Mouse (Mus musculus) skeletal muscle tissue, adult 2 months (tissue): Measurements from ENCODE around the gene Ncoa5.

ENCODE experiments used
- DNase-seq: peaks from one replicate; pipeline ENCODE4 v3.0.0-alpha.2; 2012; ENCODE audit warnings: low read depth, low spot score

The Ncoa5 gene

DNA sequence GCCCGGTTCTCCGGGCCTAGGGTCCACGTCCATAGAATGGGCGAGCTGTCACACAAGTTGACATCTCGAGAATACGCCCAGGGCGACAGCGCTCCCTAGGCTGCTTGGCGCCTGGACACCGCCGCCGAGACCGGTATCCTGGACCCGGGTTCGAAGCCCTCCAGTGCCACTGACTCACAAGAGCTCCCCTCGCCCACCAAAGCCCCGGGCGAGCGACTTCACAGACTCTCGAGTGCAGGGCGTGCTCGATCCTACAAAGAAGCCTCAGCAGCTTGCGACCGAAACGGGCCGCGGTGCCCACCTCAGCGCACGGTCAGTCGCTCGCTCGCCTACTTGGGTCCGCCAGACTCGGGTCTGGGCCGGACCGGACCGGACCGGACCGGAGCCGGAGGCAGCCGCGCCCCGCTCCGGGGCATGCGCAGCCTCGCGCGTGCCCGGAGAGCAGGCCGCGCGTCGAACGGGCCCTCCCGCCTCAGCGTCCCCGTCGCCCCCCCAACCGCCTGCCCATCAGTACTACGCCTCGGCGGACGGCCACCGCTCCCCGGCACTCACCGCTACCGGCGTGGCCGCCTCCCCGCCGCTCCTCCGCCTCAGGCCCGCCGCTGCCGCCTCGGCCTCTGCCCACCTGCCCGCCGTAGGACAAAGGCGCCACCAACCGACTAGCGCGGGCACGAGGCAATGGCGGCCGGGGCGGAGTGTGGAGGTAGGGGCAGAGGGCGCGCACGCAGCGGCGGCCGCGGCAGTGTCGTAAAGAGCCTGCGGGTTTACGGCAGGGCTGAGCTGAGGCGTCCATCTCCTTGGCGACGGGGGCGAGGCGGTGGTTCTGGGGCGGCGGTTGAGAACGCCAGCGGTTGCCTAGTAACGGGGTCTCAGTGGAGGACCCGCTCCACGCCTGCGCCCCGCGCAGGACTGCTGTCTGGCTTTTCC is at the start of gene Ncoa5:
Gene Ncoa5, minus strand, starts transcription at position 737 of the 927 bp plus-strand sequence.
- DNase-seq, result peak; percentile 92

DNA sequence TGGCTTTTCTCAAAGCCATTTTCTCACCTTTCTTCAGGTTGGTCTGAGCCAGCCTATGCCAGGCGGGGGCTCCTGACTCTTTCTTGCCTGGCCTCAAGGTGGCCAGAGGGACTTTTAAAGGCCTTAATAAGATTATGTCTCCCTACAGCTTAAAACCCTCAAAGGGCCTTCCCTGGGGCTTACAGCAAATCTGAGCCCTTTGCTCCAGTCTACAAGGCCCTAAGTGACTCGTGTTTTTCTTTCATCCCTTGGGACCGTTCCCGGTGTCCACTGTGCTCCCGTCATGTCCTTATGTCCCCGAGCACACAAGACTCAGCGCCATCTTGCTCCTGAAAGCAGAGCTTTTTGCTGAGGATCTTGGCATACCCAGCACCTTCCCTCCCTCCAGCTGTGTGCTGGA is 46.6 kb upstream of the Ncoa5 start:
- no peak for DNase-seq

DNA sequence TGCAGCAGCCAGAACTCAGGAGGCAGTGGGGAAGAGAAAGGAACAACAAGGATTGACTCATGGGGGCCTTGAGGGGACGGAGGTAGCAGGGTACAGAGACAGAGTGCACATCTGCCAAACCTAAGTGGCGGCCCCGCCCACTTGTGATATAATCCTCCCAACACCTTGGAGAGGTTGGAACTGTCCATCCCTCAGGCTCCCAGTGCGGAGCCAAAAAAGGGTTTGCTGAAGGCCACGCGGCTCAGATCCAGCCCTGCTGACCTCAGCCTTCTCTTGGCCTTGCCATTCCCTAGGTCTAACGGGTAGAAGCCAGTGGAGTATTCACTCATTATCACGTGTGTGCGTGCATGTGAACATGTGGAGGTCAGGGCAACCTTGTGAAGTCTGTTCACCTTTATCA is 46.0 kb upstream of the Ncoa5 start:
- DNase-seq, result no peak

- no peak for DNase-seq
These were observed 43.9 kb upstream of the Ncoa5 start for GRCm38 (mm10) chr2:165078605-165079004.

GRCm38 (mm10) chr2:165078045-165078444 is 43.4 kb upstream of the Ncoa5 start:
- no peak for DNase-seq

- DNase-seq, result no peak
These were observed 42.4 kb upstream of the Ncoa5 start for GRCm38 (mm10) chr2:165077055-165077454.

DNA sequence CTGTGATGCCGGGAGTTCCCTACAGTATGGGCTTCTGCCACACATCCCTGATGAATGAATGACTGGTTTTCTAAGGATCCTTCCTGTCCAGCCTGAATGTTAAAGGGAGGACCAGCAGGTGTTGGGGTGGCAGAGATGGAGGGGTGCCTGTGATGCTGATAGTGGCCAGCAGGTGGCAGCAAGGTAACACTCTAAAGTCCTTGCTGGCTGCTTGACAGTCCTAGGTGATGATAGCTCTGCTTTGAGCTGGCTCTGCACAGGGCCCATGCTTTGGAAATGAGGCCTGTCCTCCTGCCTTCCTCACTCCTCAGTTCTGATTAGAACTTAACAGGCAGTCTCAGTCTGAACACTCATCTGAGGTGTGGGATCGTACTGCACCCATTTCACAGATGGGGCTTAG is 40.3 kb upstream of the Ncoa5 start:
- DNase-seq, result peak; percentile 50

- peak; percentile 17 for DNase-seq
These were observed 39.6 kb upstream of the Ncoa5 start for GRCm38 (mm10) chr2:165074081-165074884.

DNA sequence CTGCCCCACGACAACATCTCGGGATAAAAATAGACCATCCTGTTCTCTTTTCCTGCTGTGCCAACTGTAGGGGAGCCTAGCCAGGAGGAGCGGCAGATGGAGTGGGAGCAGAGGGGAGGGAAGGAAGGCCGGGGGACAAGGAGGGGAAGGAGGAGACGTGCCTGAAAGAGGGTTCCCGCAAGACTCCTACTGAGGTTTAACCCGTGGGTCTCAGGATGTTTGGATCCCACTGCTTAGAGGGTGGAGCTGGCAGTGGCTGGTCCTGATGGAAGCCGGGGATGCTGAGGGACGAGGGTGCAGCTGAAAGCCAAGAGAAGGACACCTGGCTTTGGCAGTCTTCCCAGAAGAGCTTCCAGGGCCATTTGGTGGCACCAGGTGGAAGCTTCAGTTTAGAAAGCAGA is 38.7 kb upstream of the Ncoa5 start:
- DNase-seq, result no peak

DNA sequence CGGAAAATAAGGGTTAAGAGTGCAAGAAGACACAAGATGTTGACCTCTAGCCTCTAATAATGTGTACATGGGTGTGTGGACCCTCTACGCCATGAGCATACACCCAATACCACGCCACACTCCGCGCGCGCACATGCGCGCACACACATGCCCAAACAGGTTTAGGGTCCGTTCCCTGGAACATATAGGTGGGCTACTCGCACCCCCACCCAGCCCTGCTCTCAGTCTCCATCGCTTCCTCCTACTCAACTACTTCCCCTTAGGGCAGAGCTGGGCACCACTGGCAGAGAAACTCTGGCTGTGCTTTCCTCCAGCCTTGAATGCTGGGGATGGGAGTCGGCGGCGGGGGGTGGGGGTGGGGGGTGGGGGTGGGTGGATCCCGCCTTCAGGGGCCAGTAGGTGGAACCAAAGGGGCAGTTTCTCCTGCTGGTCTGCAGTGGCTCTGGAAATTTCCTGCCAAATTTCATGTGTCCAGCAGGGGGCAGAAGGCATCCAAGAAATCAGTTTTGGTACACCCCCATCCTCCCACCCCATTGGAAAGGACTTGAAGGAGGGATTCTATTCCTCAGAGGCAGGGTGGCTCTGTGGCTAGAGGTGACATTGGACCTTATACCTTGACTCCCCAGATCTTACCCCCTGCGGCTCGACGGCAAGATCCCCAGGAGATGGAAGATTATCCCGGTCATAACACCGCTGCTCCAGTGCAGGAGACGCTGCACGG is 35.6 kb upstream of the Ncoa5 start:
- DNase-seq, result no peak

- DNase-seq, result no peak
These were observed 34.1 kb upstream of the Ncoa5 start for GRCm38 (mm10) chr2:165068806-165069205.

DNA sequence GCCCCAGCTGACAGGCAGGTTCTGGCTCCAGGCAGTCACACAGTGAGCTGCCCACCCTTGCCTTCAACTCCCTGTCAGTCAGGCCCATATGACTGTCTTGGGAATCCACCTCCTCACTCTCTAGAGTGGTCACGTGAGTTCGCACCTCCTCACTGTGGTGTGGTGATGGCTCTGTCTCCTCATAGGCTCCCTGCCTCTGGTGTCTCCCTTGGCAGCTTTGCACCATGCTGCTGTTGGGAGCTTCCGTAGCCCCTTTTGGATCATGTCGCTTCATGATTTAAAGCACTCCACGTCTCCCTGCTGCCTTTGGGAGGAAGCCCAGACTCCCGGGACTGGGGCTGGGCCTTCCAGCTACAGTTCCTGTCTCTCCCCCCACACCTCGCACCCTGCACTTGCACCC is 29.8 kb upstream of the Ncoa5 start:
- no peak for DNase-seq

GRCm38 (mm10) chr2:165061638-165062433 is 27.2 kb upstream of the Ncoa5 start:
- peak; percentile 13 for DNase-seq

- DNase-seq, result no peak
These were observed 25.3 kb upstream of the Ncoa5 start for GRCm38 (mm10) chr2:165059961-165060360.

DNA sequence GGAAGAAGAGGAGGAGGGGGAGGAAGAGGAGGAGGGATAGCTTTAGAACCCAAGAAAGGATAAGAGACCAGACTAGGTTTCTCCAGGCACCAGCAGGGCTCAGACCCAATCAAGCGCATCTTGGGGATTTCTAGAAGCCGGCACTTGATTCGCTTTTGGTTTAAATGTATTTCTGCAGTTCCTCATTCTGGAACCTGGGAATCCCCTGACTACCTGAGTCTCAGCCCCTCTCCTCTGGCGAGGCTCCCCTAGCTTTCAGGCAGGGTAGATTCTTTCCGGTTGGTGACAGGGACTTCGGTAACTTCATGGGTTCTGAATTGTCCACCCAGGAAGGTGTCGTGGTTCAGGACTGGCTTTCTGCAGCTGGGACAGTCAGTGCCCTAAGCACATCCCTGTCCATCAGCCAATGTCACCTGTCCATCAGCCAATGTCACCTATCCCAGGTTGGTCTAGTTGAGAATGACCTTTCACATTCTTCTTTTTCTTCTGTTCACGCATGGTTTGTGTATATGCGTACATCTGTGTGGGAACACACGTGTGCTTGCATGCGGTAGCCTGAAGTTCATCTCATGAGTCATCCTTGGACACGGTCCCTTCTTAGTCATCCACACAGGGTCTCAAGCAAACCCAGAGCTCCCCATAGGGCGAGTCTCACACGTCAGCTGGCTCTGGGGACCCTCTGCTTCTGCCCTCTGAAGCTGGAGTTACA is 21.9 kb upstream of the Ncoa5 start:
- no peak for DNase-seq

GRCm38 (mm10) chr2:165055905-165056304 is 21.2 kb upstream of the Ncoa5 start:
- DNase-seq, result no peak

DNA sequence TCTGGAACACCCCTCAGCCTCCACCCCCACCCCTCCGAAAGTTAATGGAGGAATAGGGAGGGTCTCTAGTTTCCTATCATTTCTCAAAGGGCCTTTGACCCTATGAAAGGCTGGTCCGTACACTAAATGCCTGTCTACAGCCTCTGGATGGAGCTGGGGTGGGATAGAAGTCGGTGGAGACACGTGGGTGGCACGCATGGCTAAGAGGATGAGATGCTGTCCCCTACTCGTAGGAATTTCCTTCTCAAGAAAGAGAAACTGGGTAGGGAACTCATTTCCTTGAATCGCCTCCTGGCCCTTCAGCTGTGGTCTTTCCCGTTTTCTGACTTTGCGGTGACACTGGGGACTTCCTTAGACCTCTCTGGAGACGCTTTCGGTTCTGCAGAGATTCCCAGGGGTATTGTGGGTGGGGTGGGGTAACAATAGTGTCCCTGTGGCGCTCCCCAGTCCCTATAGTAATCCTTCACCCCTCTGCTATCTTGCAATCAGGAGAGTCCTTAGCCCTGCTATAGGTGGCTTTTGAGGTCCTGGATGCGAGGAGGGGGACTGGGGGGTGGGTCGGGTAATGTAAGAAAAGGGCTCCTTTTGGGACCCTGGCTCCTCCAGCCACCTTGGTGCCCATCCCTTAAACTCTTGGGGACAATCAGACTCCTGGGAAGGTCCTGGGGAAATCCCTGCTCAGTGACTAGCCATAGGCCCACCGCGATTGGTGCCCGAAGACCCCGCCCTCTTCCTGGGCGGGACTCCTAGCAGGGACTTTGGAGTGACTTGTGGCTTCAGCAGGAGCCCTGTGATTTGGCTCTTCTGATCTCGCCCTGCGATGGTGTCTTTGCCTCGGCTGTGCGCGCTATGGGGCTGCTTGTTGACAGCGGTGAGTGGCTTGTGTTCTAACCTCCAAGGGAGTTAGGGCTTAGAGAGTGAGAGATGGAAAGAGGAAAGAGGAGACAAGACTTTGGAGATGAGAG is 20.5 kb upstream of the Ncoa5 start, which contains the start of gene Cd40:
Gene Cd40, plus strand, starts transcription at position 740 of the 965 bp plus-strand sequence.
- DNase-seq, result peak; percentile 38

DNA sequence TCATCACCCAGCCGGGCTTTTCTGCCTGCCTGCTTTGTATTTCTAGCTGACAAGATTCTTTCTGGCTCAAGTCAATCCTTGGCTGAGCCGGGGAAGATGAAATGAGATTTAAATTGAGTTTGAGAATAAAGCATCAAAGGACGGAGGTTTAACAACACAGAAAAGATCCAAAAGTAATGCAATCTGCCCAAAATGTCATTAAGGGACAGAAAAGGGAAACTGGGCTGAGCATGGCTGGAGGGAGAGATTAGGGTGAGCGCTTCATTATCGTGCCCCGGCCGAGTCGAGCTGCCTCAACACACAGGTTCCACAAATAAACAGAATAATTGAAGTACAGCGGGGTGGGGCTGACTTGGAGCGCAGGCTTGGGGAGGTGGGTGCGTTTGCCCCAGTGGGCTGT is 16.9 kb upstream of the Ncoa5 start:
- no peak for DNase-seq
